Mouse (Mus musculus): ENCODE results near the gene Abcc3.
"Not testable (repeated sequence)": the region's sequence is repeated elsewhere in the genome, so short reads cannot be mapped to it uniquely, and the experiment has no call there.

The Abcc3 gene

DNA sequence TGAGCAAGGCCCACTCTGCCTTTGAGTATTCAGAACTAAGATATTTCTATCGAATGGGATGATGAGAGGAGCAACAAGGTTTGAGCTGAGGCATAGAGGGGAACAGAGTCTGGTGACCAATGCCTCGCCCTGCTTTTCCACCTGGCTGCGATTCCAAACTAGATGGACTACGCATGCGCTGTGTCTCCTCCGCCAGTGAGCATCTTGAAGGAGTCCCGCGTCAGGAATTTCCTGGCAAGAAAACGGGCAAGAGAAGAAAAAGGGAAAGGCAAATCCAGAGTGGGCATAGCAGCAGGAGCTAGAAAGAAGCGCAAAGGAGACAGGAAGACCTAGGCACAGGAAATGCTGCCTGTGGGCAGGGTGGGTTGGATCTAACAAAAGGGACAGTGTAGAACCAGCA is 11.0 kb upstream of the Abcc3 start:
- no peak for DNase-seq (ENCODE audit: low read depth in 1 of 2, low spot score in 2 of 2)

DNA sequence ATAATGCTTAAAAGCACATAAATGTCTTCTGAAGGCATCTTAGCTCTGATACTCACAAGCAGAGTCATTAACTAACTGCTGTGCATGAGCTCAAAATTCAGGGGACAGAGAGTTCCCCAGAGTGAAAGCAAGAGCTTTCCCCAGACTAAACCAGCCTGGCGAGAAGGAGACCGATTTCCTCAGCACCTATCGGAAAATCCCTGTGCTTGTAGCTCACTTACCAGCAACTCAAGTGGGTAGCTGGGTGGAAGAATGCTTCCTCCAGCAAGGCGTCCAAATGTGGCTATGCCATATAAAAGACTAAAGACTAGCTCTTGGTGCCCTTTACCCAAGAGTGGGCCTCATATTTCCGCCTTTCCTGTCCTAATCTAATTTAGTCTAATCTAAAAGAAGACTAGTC is 9.9 kb upstream of the Abcc3 start:
- DNase-seq (ENCODE audit: low read depth in 1 of 2, low spot score in 2 of 2), result no peak

- not testable (repeated sequence) for DNase-seq (ENCODE audit: low read depth in 1 of 2, low spot score in 2 of 2)
These were observed 9.2 kb upstream of the Abcc3 start for GRCm38 (mm10) chr11:94402029-94402428.

GRCm38 (mm10) chr11:94400996-94401395 is 8.2 kb upstream of the Abcc3 start:
- DNase-seq (ENCODE audit: low read depth in 1 of 2, low spot score in 2 of 2), result no peak

- DNase-seq (ENCODE audit: low read depth in 1 of 2, low spot score in 2 of 2), result no peak
These were observed 1.3 kb upstream of the Abcc3 start for GRCm38 (mm10) chr11:94394107-94394506.

DNA sequence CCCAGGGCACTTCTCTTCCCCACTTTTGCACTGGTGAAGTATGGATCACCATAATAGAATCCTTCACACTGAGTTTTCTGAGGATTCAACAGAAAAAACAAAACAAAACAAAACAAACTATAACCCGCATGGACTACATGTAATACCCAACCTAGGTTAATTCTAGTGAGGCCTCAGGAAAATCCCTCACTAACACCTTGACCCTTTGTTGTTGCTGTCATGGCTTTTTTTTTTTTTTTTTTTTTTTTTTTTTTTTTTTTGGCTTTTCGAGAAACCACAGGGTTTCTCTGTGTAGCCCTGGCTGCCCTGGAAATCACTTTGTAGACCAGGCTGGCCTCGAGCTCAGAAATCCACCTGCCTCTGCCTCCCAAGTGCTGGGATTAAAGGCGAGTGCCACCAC is 693 bp upstream of the Abcc3 start:
- DNase-seq (ENCODE audit: low read depth in 1 of 2, low spot score in 2 of 2), result not testable (repeated sequence)

DNA sequence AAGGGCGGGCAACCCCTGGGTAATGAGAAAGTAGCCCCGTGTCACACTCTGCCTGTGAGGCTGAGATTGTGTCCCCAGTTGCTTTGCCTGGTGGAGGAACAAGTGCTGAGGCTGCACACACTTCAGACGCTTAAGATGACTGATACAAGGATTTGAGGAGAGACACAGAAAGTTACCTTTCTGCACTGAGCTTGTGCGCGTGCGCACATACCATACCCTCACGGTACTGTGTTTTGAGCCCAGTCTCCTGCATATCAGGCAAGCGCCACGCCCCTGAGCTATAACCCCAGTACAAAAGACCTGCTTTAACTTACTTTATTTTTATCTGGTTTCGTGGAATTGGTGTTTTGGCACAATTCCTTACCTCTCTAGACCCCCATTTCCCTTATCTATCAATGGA is 1.1 kb downstream of the Abcc3 start:
- no peak for DNase-seq (ENCODE audit: low read depth in 1 of 2, low spot score in 2 of 2)

- no peak for DNase-seq (ENCODE audit: low read depth in 1 of 2, low spot score in 2 of 2)
These were observed 2.0 kb downstream of the Abcc3 start for GRCm38 (mm10) chr11:94390825-94391224.

DNA sequence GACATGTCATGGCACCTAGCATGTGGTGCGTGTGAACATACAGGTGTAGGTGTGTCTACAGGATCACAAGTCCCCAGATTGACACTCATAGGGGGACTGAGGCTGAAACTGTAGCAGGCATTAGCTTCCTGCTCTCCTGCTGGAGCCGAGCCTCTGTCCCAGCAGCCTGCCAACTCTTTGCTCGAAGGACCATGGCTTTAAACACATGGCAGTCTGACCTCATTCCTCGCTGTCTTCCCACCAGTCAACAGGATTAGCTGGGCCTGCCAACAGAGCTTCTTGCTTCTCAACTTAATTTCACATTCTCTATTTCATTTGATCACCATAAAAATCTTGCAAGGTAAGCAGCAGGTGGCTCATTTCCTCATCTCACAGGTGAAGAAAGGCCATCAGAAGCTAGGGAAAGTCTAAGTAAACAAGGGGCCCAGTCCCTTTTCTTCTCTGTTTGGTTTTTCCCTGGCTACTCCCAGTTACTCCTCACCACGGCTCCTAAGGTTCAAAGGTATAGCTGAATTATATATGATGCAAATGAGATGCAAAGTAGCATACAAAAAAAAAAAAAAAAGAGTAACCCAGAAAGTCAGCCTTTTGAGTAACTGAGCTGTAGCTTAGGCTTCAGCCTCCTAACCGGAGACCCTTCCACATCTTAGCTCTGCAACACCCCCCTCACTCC is 2.9 kb downstream of the Abcc3 start:
- DNase-seq (ENCODE audit: low read depth in 1 of 2, low spot score in 2 of 2), result no peak

DNA sequence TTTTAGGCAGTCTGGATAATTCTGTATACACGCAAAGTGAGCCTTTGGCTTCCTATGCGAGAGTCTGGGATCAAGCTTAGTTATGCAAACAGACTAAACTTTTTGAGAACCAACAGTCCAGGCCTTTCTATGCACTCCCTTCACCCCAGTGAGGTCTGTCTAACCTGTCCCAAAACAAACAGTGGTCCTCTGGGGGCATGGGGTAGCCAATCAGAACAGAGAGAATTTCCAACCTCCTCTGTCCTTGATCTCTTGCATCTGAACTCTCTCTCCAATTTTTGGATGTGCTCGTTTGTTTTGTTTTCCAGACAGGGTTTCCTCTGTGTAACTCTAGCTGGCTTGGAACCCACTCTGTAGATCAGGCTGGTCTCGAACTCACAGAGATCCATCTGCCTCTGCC is 3.8 kb downstream of the Abcc3 start:
- no peak for DNase-seq (ENCODE audit: low read depth in 1 of 2, low spot score in 2 of 2)

DNA sequence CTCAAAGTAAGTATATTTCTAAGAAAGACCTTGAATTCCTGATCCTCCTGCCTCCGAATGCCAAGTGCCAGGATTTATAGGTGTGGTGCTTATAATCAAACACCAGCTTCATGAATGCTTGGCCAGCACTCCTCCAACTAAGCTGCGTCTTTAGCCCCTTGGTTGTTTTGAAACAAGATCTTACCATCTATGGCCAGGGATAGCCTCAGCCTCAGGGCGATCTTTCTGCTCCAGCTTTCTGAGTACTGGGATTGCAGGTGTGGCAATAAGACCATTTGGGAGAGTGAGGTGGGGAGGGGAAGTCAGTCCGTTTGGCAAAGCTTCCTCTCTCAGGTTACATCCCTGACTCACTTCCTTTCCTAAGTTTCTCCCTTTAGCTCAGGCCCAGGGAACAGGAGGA is 5.0 kb downstream of the Abcc3 start:
- no peak for DNase-seq (ENCODE audit: low read depth in 1 of 2, low spot score in 2 of 2)

DNA sequence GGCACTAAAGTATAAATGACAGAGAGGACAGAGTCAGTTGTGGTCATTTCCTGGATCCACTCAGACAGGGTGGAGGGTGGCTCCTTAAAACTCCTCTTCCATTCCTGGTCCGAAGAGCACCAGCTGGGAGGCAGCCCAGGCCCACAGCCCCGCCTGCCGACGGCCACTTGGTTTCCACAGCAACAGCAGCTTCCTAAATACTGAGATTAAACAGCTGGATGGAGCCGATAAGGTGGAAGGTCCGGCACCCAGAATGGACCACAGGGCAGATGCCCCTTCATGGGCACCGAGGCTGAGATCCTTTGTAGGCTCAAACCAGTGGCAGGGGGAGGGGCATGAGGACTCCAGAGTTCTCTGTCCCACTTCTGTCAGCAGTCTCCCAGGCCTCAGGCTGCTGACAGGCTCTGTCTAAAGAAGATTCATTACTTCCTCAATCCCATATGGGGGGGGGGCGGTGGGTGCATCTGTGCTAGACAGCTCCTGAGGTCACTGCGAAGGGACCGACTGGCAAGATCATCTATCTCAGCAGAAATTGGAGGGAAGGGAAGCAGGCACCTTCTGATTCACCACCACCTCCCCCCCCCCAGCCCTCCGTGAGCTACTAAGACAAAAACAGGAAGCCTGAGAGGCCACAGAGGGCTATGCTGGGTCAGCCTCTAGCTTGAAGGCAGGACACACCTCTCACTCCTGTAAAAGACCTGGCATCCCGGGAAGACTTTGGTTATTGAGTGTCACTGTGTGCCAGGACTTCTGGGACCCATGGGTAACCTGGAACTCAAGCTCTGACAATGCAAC is 6.6 kb downstream of the Abcc3 start:
- DNase-seq (ENCODE audit: low read depth in 1 of 2, low spot score in 2 of 2), result peak in 1 of 2 experiments; percentile 22

GRCm38 (mm10) chr11:94379736-94380135 is 13.1 kb downstream of the Abcc3 start:
- DNase-seq (ENCODE audit: low read depth in 1 of 2, low spot score in 2 of 2), result no peak

DNA sequence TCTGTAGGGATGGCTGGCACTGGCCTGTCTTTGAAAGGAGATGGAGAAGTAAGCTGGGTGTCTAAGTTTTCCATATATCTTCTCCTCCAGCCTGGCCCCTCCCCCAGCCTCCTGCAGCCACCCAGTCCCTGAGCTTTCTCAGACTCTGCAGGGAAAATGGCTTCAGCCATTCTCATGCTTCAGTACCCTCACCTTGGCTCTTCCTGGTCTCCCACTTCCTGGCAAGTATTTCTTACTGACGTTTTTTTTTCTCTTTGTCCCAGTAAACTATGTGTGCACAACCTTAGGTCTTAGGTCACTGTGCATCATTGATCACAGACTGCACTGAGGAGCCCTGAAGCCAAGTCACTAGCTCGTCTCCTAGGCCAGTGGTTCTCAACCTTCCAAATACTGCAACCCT is 13.7 kb downstream of the Abcc3 start:
- DNase-seq (ENCODE audit: low read depth in 1 of 2, low spot score in 2 of 2), result no peak

- DNase-seq (ENCODE audit: low read depth in 1 of 2, low spot score in 2 of 2), result no peak
These were observed 18.4 kb downstream of the Abcc3 start for GRCm38 (mm10) chr11:94374276-94374948.

- no peak for DNase-seq (ENCODE audit: low read depth in 1 of 2, low spot score in 2 of 2)
These were observed 22.0 kb downstream of the Abcc3 start for GRCm38 (mm10) chr11:94370809-94371208.

DNA sequence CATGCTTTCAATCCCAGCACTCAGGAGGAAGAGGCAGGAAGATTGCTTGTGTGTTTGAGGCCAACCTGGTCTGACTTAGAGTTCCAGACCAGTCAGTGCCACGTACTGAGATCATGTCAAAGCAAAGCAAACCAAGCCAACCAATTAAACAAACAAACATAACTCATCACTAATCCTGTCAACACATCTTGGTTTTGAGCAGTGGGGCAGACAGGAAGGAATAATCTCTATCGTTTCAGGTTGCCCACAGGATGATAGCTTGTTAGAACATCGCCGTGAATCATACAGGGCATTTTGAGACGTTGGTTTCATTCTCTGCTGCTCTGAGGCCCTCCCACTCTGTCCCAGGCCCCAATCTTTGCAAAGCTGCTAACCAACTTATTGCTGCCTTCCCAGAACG is 22.8 kb downstream of the Abcc3 start:
- DNase-seq (ENCODE audit: low read depth in 1 of 2, low spot score in 2 of 2), result no peak

DNA sequence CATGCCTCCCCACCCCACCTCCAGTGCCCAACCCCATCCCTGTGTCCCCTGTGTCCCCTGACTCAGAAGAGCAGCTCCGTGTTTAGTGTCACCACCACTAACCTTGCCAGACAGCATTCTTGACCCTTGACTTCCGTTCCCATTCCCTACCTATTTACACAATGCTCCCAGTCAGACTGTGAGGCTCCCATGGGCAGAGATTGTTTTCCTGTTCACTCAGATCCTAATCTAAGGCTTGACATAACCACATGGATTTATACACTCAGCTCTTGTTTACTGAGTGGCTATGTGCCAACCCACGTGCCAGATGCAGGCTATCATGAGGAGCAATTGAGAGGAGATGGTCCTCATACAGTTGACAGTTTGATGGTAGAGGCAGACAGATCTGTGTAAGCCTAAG is 27.5 kb downstream of the Abcc3 start:
- no peak for DNase-seq (ENCODE audit: low read depth in 1 of 2, low spot score in 2 of 2)

- DNase-seq (ENCODE audit: low read depth in 1 of 2, low spot score in 2 of 2), result no peak
These were observed 29.1 kb downstream of the Abcc3 start for GRCm38 (mm10) chr11:94363690-94364089.

- DNase-seq (ENCODE audit: low read depth in 1 of 2, low spot score in 2 of 2), result no peak
These were observed 30.7 kb downstream of the Abcc3 start for GRCm38 (mm10) chr11:94362101-94362500.

DNA sequence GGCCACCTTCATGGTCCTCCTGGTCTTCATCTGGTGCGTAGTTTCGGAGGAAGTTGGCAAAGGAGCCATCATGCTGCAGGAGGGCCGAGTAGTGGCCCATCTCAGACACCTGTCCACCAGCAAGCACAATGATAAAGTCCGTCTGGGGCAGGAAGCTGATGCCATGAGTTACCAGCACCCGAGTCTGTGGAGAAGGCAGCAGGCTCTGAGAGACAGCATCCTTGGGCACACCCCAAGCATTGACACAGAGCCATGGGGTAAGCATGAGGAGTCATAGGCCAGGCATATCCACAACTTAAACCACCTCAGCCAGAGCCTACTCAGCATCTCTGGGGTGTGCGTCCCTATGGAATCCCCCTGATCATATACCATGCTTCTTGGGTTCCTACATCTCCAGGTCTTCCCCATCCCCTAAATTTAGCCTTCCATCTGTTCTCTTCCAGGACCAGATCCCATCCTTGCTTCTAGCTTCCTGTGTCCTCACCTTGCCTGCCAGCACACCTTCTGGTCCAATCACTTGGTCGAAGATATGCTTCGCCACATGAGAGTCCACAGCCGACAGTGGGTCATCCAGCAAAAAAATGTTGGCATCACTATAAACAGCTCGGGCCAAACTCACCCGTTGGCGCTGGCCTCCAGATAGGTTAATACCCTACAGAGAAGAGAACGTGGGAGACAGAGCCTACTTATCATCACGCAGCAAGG is 31.5 kb downstream of the Abcc3 start:
- DNase-seq (ENCODE audit: low read depth in 1 of 2, low spot score in 2 of 2), result no peak

DNA sequence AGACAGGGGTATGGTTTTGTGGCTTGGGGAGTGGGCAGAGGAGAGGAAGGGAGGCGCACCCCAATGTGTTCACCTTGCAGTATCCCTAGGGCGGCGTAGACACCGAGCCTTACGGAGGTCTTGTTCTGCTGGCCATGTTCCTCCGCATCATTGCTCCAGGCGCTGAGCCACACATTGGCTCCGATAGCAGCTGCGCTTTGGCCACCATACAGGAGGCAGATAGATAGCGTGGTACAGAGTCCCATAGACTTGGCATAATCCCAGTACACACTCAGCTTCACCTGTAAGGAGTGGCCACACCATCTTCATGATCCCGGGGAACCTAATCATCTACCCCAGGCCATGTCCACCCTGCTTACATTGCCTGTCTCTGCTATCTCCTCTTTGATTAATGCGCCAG is 33.6 kb downstream of the Abcc3 start:
- no peak for DNase-seq (ENCODE audit: low read depth in 1 of 2, low spot score in 2 of 2)
